Mouse (Mus musculus): ENCODE results near the gene Tep1.

Tep1 gene

DNA sequence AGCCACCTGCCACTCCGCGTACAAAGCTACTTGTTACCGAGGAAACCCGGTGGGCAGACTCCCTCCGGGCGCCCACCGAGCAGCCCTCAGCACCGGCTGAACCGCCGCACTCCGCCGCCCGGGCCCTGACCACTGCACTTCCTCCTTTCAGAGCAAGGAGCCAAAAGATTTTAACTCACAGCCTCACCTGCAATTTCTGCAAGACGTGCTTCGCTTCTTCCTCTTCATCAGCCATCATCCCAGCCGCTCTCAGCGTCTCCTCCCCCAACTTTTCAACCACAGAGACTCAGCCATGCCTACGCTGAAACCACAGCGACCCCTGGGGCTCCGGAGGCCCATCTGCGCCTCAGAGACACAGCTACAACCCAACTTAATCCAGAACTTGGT, 85.1 kb downstream of the Tep1 start, which contains the start of gene Ttc5:
Gene Ttc5 (minus strand): TSS at position 269 of the 387 bp plus-strand sequence.
- DNase-seq: peak; percentile 99

DNA sequence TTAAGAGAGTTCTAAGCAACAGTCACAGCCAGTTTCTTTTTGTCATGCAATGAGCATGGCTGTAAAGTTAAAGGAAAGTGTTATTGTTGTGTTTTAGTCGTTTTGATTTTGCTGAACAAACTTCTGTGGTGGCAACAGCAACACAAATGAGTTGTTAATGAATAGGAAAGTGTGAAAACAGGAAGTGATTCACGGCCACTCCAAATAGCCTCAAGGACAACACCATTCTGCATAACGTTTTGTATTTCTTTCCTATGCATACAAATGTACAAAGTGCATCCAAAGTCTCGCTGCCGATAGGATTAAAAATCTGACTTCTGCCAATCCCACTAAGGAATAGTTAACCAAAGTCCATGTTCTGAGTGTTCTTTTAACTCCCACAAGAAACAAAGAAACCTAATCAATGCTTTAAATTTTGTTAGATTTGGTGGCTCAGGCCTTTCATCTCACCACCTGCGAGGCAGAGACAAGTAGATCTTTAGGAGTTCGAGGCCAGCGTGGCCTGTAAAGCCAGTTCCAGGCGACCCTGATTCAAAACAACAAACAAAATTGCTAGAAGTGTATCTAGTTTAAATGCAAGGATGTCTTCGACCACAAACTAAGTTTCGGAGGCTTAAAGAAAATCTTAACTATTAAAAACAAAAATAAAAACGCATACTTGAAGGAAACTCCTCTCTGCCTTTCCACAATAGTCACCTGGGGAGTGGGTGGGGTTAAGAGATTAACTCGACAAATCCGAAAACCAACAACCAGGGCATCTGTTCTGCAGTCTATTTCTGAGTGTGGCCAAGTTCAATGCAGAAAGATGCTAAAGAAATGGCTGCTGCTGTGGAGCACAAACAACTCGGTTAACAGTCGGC, 85.7 kb downstream of the Tep1 start:
- DNase-seq: peak; percentile 36 to 54

DNA sequence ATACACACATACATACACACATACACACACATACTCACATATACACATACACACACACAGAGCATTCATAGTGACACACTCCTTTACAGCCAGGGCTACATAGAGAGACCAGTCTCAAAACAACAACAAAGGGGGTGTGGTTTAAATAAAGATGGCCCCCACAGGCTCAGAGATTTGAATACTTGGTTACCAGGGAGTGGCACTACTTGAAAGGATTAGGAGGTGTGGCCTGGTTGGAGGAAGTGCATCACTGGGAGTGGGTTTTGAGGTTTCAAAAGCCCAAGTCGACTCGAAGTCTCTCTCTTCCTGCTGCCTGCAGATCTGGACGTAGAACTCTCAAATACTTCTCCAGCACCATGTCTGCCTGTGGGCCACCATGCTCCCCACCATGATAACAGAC, 88.2 kb downstream of the Tep1 start:
- DNase-seq: no peak

Data from B cell, adult 2 months (primary cell).